ENCODE assay signal across 9 mouse cellular contexts in genomic region chr14:16178227-16178626, GRCm38 (mm10).
"Had no signal": no experiment of that assay in that cellular context is flagged by ENCODE, and none has a peak within 500 bp of the region (broad histone marks: within the 10 kb centered on the region; RNA-seq: fewer than 3 reads in every experiment).

No protein-coding gene starts in this region.

- DNase-seq: kidney, postnatal 14 days; kidney, postnatal 4 days; liver, embryonic 13.5 days; lung, adult 2 months; lung, postnatal 14 days; lung, postnatal 4 days; midbrain, embryonic 14.5 days; thymus, adult 18-20 months; thymus, postnatal 36 days had no signal
